Mouse (Mus musculus): Measurements from ENCODE around the gene Olfr635.
"Not testable (repeated sequence)": the region's sequence is repeated elsewhere in the genome, so short reads cannot be mapped to it uniquely, and the experiment has no call there.

Gene Olfr635

GRCm38 (mm10) chr7:103970852-103971251, at the start of gene Olfr635:
Olfr635 (plus strand) TSS chr7:103971152.
- DNase-seq (ENCODE audit: low spot score), result no peak

DNA sequence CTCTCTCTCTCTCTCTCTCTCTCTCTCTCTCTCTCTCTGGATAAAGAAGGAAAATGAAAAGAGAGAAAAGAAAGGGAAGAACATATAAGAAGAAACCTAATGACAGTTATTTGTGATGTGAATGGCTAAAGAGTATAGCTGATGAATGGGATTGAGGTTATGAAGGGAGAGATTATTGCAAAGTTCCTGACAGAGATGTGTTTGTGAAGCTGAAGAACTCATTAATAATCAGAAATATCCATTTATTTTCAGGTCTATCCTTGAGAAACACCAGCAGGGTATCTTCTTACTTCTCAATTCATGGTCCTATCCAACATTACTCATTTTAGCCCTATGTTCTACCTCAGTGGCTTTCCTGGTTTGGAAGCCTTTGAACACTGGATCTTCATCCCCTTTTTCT, 42.4 kb upstream of the Olfr635 start, which contains the start of gene Olfr631:
Gene Olfr631, plus strand, starts transcription at position 301 of the 400 bp plus-strand sequence.
- DNase-seq (ENCODE audit: low spot score), result no peak

GRCm38 (mm10) chr7:103934264-103934663, 36.7 kb upstream of the Olfr635 start, which contains the start of gene Olfr632:
Olfr632 (plus strand) TSS chr7:103934347.
- no peak for DNase-seq (ENCODE audit: low spot score)

- peak; percentile 15 for DNase-seq (ENCODE audit: low spot score)
These were observed 28.2 kb upstream of the Olfr635 start for GRCm38 (mm10) chr7:103942730-103943129.

DNA sequence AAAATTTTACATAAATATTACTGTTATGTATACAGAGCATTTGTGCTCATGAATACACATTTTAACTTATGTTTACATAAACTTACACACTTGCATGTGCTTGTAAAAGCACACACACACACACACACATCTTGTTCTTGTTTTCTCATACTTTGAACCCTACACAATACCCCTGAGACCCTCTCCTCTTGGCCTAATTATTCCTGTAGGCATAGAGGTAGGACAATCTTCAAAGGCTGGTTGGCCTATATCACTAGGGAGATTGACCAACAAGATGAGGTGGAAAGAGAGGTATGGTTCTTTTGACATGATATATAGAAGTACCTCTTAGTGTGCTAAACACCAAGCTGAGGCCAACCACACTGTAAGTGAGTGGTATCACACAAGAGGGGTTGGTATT, 26.8 kb upstream of the Olfr635 start, which contains the start of gene Olfr633:
Gene Olfr633, plus strand, starts transcription at position 301 of the 400 bp plus-strand sequence.
- no peak for DNase-seq (ENCODE audit: low spot score)

DNA sequence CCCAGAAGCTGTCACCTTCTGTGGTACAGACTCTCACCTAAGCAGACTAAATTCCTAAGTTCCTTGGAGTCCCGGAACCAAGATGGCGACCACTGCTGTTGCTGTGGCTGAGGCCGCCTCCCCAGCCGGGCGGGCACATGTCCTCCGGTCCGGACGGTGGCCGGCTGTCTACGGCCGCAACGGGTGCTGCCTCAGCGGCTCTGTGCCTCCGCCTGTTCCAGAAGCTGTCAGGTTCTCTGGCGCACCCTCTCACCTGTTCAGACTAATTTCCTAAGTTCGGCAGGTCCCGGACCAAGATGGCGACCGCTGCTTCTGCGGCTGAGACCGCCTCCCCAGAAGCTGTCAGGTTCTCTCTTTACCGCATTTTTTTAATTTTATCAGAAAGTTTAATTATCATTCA, 4.1 kb upstream of the Olfr635 start:
- not testable (repeated sequence) for DNase-seq (ENCODE audit: low spot score)

- DNase-seq (ENCODE audit: low spot score), result no peak
These were observed 830 bp downstream of the Olfr635 start for GRCm38 (mm10) chr7:103971782-103972181.

- DNase-seq (ENCODE audit: low spot score), result no peak
These were observed 27.5 kb downstream of the Olfr635 start, which contains the start of gene Olfr638 for GRCm38 (mm10) chr7:103998446-103998845. Olfr638 (plus strand) TSS chr7:103998746.

DNA sequence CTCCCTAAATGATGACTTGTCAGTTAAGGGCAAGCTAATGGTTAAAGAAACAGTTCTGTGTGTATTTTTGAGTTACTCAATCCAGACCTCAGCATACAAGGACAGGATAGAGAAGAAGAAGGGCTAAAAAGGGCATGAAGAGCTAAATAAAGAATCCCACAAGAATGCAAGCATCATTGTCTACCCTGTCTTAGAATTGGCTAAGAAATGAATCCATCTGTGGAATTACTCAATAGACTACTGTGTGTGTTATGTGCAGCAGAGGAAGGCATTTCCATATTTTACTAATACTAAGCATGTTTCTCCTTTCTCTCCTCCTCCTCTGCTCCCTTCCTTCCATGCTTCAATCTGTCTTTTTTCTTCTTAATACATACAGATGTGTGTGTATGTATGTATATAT, 28.2 kb downstream of the Olfr635 start:
- DNase-seq (ENCODE audit: low spot score), result no peak

- DNase-seq (ENCODE audit: low spot score), result no peak
These were observed 46.3 kb downstream of the Olfr635 start, which contains the start of gene Olfr639 for GRCm38 (mm10) chr7:104017203-104017602. Olfr639 (minus strand) TSS chr7:104017303.

- DNase-seq (ENCODE audit: low spot score), result no peak
These were observed 48.0 kb downstream of the Olfr635 start for GRCm38 (mm10) chr7:104018953-104019352.

DNA sequence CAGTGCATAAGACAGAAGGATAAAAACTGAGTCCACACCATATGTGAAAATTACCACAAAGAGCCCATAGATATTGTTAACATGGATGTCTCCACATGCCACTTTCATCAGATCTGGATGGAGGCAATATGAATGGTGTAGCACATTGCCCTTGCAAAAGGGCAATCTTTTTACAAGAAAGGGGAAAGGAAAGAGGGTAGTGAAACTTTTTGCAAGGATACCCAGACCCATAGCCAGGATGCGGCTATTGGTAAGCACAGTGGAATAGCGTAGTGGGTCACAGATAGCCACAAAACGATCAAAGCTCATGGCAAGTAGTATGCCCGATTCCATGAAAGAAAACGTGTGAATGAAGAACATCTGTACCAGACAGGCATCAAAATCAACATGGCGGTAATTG, 50.7 kb downstream of the Olfr635 start:
- DNase-seq (ENCODE audit: low spot score), result no peak

DNA sequence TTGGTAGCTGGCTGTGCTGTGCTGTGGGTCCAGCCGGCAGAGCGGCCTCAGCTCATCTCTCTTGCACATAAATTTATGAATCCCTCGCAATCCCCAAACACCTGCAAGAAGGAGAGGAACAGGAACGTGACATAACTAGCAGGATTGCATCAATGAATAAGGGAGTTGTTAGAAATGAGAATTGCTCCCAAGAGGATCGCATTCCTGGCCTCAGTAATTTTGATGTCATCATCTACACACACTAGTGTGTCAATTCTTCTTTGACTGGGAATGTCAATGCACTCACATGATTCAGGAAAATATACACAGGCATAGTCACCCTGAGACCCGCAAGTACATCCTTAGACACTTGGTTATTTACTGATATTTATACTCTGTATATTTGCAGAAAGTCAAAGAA, 54.5 kb downstream of the Olfr635 start, which contains the start of gene Olfr640:
Gene Olfr640, minus strand, starts transcription at position 101 of the 400 bp plus-strand sequence.
- DNase-seq (ENCODE audit: low spot score), result no peak

- DNase-seq (ENCODE audit: low spot score), result no peak
These were observed 56.0 kb downstream of the Olfr635 start for GRCm38 (mm10) chr7:104026978-104027377.

- no peak for DNase-seq (ENCODE audit: low spot score)
These were observed 64.2 kb downstream of the Olfr635 start, which contains the start of gene Olfr641 for GRCm38 (mm10) chr7:104035145-104035544. Olfr641 (plus strand) TSS chr7:104035445.

All from urinary bladder, postnatal 14 days (tissue).